Comparison of ENCODE assay signal across 9 mouse cellular contexts in the genomic region with DNA sequence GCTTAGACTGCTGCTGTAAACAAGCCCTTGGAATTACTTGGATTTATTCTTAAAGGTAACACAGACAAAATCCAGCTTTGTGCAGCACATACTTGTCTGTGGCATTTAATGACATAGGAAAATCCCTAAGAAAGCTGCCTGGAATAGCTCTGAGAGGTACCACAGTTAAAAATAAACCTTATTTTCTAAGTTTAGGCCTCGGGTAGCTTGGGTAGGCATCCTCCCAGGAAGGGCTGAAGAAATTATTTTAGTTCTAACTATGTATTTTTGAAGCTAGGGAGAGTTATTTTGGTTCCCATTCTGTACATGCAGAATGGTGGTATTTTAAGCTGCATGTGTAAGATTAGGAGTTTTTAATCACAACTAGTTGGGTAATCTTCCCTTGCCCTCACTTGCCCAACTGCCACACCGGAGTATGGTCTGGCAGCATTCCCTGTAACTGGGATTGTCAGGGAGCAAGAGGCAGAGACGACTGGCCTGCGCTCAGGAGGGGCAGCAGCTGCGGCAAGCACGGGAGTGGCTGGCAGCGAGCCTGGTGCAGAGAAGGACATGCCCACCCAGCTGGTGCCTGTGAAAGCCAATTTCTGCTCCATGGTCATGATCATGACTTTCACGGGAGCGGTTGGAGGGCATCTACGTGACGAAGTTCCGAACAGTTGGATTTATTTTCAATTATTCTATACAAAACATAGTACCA.
DNase-seq lines count a peak whose midpoint lies in the region; ATAC-seq lines count a peak whose summit lies in the region.
"Had no signal": no experiment of that assay in that cellular context is flagged by ENCODE, and none has a peak within 500 bp of the region (broad histone marks: within the 10 kb centered on the region; RNA-seq: fewer than 3 reads in every experiment).

No protein-coding gene starts in this region.

- no peak overlapping the region for H3K9ac ChIP-seq in heart, embryonic 11.5 days (ENCODE audit: low read depth, low read length)
- H3K9ac ChIP-seq: limb, embryonic 13.5 days had no signal

- H3K27me3 ChIP-seq in heart, embryonic 11.5 days (ENCODE audit: control insufficient read depth, insufficient read depth, low read length) = no peaks in the 10 kb centered on the region
- H3K27me3 ChIP-seq: limb, embryonic 13.5 days had no signal

- H3K4me3 ChIP-seq in heart, embryonic 11.5 days (ENCODE audit: low read depth, low read length) = no peak overlapping the region
- H3K4me3 ChIP-seq: limb, embryonic 13.5 days had no signal

- ATAC-seq in heart, embryonic 11.5 days (replicated peaks; ENCODE audit: insufficient number of reproducible peaks, low FRiP score, low TSS enrichment) = no peak

- H3K4me1 ChIP-seq in heart, embryonic 11.5 days (ENCODE audit: control insufficient read depth, insufficient read depth, low read length) = peaks cover 2% of the 10 kb centered on the region; the same call in 1 of the 2 replicates
- H3K4me1 ChIP-seq: limb, embryonic 13.5 days had no signal

- H3K4me2 ChIP-seq in heart, embryonic 11.5 days = no peak overlapping the region
- H3K4me2 ChIP-seq: limb, embryonic 13.5 days had no signal

- 75% methylated on average over 12 of the region's 12 CpGs for WGBS in heart, embryonic 11.5 days (ENCODE audit: insufficient replicate concordance)

- intact Hi-C loops in left cerebral cortex, postnatal 14 days (cut with DNase I) = no loop called here

- H3K9me3 ChIP-seq in heart, embryonic 11.5 days (replicated peaks; ENCODE audit: control insufficient read depth, low read length) = no peaks in the 10 kb centered on the region; the same call in 1 of the 2 replicates

- H3K36me3 ChIP-seq in heart, embryonic 11.5 days (ENCODE audit: control insufficient read depth, insufficient read depth, low read length) = no peaks in the 10 kb centered on the region
- H3K36me3 ChIP-seq: limb, embryonic 13.5 days had no signal

- H3K27ac ChIP-seq in heart, embryonic 11.5 days (ENCODE audit: low read depth, low read length) = no peak overlapping the region
- H3K27ac ChIP-seq: limb, embryonic 13.5 days had no signal

- peak; percentile 94 for DNase-seq in heart, adult 11 months
- DNase-seq in cerebellum, adult 11-12 months = peak; percentile 89
- peak; percentile 16 to 27 for DNase-seq in heart, adult 9 months (ENCODE audit: low spot score in 2 of 2)
- peak; percentile 62 to 68 for DNase-seq in left cerebral cortex, postnatal 14 days (ENCODE audit: low spot score in 2 of 2)
- DNase-seq in c-Kit-positive CD71-positive TER-119-positive erythroid progenitor cells, embryonic 14.5 days (ENCODE audit: low spot score) = no peak
- no peak for DNase-seq in thymus, postnatal 36 days
- DNase-seq in B cell, adult 2 months = no peak

Comparison
In these comparisons a context has a peak if more than half of its experiments do, and no peak if none do; other contexts are left out.
1. DNase-seq: peak in heart, adult 11 months (single experiment), cerebellum, adult 11-12 months (single experiment), heart, adult 9 months (2 of 2) and left cerebral cortex, postnatal 14 days (2 of 2); none in c-Kit-positive CD71-positive TER-119-positive erythroid progenitor cells, embryonic 14.5 days (single experiment), thymus, postnatal 36 days (0 of 2) and B cell, adult 2 months (0 of 2).